Mouse (Mus musculus) liver, embryonic 14.5 days (tissue): ENCODE measurements at regions not wholly inside any gene's neighbourhood (a gene's known extent, or its start where the extent isn't known, plus 50 kb on each side); places are given as distances from the start of the nearest gene placed in this dataset.

Experiments
- CTCF ChIP-seq: IDR thresholded peaks from 2 replicates; pipeline ENCODE4 v1.5.1; 2016; ENCODE audit warnings: antibody characterized with exemption, low read depth, control low read depth
- EP300 ChIP-seq: IDR thresholded peaks from 2 replicates; pipeline ENCODE4 v1.6.1; 2016; ENCODE audit warnings: antibody characterized with exemption, low read depth

DNA sequence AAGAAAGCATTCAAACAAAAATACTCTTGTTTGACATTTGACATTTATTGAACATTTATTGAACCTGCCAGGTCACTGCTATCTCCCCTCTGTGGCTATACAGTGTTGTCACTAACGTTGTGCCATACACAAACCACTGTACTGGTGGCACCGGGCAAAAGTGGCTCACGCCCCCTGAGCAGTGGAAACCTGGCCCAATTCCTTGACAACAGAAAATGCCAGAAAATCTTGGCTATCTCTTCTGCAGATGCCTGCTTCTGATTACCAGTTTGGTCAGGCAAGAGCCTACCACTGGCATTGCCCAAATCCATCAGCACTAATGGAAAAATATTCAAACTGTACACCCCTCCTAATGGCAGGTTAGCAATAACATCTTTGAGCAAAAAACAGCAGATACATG, 58.9 kb upstream of the Crim1 start:
- TF ChIP-seq CTCF (no peak), EP300 (no peak)
